Mouse (Mus musculus) hindbrain, embryonic 16.5 days (tissue): Measurements from ENCODE around the gene Myt1l. TPM values are rescaled to one million over a fixed set of nuclear protein-coding genes. Genes with fewer than 3 reads are reported as not detected.

Source experiments
- ATAC-seq: fragments of 200-750 bp; cut with Nextera tagmentation; 2 replicates; pipeline ENCODE4 v1.8.0; 2017; ENCODE audit warnings: moderate TSS enrichment, moderate library complexity
- H3K27ac ChIP-seq: fragments of 300-500 bp; sonication (generic); 2 replicates; pipeline ENCODE4 v1.5.1; 2014; ENCODE audit warnings: low read depth, mild to moderate bottlenecking, control low read depth, low read length, moderate library complexity
- H3K27me3 ChIP-seq: fragments of 300-500 bp; sonication (generic); replicated peaks from 2 replicates; pipeline ENCODE4 v1.6.1; 2014; ENCODE audit warnings: low read length; ENCODE audit not compliant: control insufficient read depth, insufficient read depth
- H3K36me3 ChIP-seq: fragments of 300-500 bp; sonication (generic); 2 replicates; pipeline ENCODE4 v1.6.1; 2014; ENCODE audit warnings: mild to moderate bottlenecking, low read length, moderate library complexity, mixed read lengths; ENCODE audit not compliant: control insufficient read depth, insufficient read depth
- H3K4me1 ChIP-seq: fragments of 300-500 bp; sonication (generic); 2 replicates; pipeline ENCODE4 v1.6.1; 2014; ENCODE audit warnings: low read depth, low read length; ENCODE audit not compliant: control insufficient read depth, insufficient read depth
- H3K4me2 ChIP-seq: fragments of 300-500 bp; sonication (generic); 2 replicates; pipeline ENCODE4 v1.6.1; 2014; ENCODE audit warnings: mild to moderate bottlenecking, low read length, control low read depth, moderate library complexity
- H3K4me3 ChIP-seq: fragments of 300-500 bp; sonication (generic); 2 replicates; pipeline ENCODE4 v1.5.1; 2014; ENCODE audit warnings: mild to moderate bottlenecking, low read length, control low read depth, moderate library complexity
- H3K9ac ChIP-seq: fragments of 300-500 bp; sonication (generic); 2 replicates; pipeline ENCODE4 v1.6.1; 2014; ENCODE audit warnings: low read depth, mild to moderate bottlenecking, control low read depth, low read length, moderate library complexity
- H3K9me3 ChIP-seq: fragments of 300-500 bp; sonication (generic); 2 replicates; pipeline ENCODE4 v1.6.1; 2014; ENCODE audit warnings: mild to moderate bottlenecking, low read length, moderate library complexity; ENCODE audit not compliant: control insufficient read depth
- WGBS: fragments of 180-500 bp; shearing (Covaris S2); extraction: QIAGEN DNeasy Blood & Tissue Kit; methylation state at CpG from one replicate; pipeline ENCODE4 v1.1.7; 2014; 5-methylcytosine and 5-hydroxymethylcytosine counted together
- polyA plus RNA-seq: library from polyadenylated mRNA; unstranded; fragments of >200 nt; fragmentation: Nextera tagmentation; extraction: Ambion mirVana; gene quantifications from 2 replicates; pipeline ENCODE4 v1.2.1, GENCODE M21; 2015

The Myt1l gene
- polyA plus RNA-seq, 1 experiment from 2014 or later: 236 TPM

GRCm38 (mm10) chr12:29868295-29868694 lies 340.1 kb downstream of the Myt1l start:
- WGBS: 35% methylated on average over 4 of the region's 4 CpGs
- Histone ChIP-seq H3K36me3 (no peaks in the 10 kb centered on the region), H3K9ac (no peak overlapping the region), H3K9me3 (no peaks in the 10 kb centered on the region), H3K27ac (0 out of 2 replicates have a peak overlapping the region, but pooled peaks have one; percentile 9), H3K27me3 (no peaks in the 10 kb centered on the region), H3K4me1 (peaks cover 23% of the 10 kb centered on the region), H3K4me2 (no peak overlapping the region), H3K4me3 (no peak overlapping the region)
- ATAC-seq: peak; percentile 15; the same call in 1 of the 2 replicates

DNA sequence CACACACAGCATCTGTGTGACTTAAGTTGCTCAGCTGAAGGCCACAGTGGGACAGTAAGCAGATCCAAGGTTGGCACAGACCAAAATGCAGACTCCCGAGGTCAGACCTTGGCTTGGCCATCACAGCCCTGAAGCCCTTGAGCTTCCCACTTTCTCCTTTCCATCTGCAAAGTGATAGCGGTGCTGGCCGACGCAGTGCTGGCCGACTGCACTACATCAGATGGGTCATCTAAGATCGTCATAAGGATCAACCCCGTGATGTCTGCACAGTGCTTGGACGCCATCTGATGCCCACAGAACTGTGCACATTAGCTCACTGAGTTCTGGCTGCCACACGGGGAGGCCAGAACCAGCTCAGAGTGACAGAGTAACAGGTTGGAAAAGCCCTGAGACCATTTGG lies 340.6 kb downstream of the Myt1l start:
- Histone ChIP-seq H3K36me3 (no peaks in the 10 kb centered on the region), H3K4me1 (peaks cover 23% of the 10 kb centered on the region), H3K27ac (0 out of 2 replicates have a peak overlapping the region, but pooled peaks have one; percentile 12), H3K9ac (no peak overlapping the region), H3K27me3 (no peaks in the 10 kb centered on the region), H3K9me3 (no peaks in the 10 kb centered on the region), H3K4me2 (no peak overlapping the region), H3K4me3 (no peak overlapping the region)
- 80% methylated on average over 9 of the region's 9 CpGs for WGBS
- ATAC-seq: no peak

DNA sequence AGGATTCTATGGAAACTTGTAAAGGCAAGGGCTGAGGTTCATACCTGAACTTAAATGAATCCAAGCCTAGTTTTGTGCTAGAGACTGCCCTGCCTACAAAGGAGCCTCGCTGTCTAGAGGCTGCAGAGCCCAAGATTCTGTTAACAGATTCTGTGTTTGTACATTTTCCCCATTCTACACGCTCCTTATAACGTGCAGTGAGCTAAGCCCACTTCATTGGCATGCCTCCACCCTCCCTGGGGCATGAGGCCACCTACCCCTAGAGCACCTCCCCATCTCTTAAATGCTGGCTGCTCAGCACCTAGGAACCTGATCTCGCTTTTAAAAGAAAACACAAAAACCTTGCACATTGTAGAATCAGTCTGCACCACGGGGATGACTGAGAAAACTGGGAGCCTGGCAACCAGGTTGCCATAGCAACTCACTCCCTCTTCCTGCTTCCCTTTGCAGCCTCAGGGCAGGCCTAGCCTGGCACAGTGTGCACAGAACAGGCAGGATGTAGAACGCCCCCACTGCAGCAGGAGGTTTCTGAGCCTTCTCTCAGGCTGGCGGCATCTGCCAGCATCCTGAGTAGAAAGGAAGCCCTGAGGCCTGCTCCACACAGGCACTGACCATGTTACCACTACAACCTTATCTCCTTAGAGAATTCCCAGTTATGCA lies 344.1 kb downstream of the Myt1l start:
- H3K4me1 ChIP-seq: peaks cover 23% of the 10 kb centered on the region
- H3K27ac ChIP-seq: peak overlapping the region; percentile 94
- no peaks in the 10 kb centered on the region for H3K36me3 ChIP-seq
- ATAC-seq: peak; percentile 98
- peak overlapping the region; percentile 57 for H3K9ac ChIP-seq
- no peaks in the 10 kb centered on the region for H3K27me3 ChIP-seq
- no peaks in the 10 kb centered on the region for H3K9me3 ChIP-seq
- H3K4me3 ChIP-seq: no peak overlapping the region
- H3K4me2 ChIP-seq: peak overlapping the region; percentile 27
- 7% methylated on average over 7 of the region's 7 CpGs for WGBS

GRCm38 (mm10) chr12:29873281-29873772 lies 345.1 kb downstream of the Myt1l start:
- Histone ChIP-seq H3K9me3 (no peaks in the 10 kb centered on the region), H3K4me3 (no peak overlapping the region), H3K27ac (peak overlapping the region; percentile 94), H3K4me2 (no peak overlapping the region), H3K4me1 (peaks cover 21% of the 10 kb centered on the region), H3K36me3 (no peaks in the 10 kb centered on the region), H3K27me3 (no peaks in the 10 kb centered on the region), H3K9ac (no peak overlapping the region)
- ATAC-seq: no peak
- 69% methylated on average over 1 of the region's 1 CpGs for WGBS

DNA sequence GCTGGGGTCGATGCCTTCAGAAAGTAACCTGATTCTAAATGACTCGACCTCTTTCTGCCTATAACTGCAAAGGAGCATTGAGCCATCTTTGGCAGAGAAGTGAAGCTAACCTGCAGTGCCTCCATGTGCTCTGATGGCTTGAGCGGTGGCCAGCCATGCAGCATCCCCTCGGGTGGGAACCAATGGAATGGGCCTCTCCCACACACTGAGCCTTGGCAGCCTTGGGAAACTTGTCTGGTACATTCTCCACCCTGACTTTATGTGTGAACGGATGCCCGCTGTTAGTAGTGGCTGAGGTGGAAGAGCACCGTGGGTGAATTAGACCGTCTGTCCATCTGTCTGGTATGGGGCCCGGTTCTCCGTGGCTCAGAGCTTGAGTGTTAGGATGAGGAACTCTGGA lies 349.8 kb downstream of the Myt1l start:
- no peak for ATAC-seq
- H3K27me3 ChIP-seq: no peaks in the 10 kb centered on the region
- no peaks in the 10 kb centered on the region for H3K9me3 ChIP-seq
- H3K4me3 ChIP-seq: no peak overlapping the region
- H3K9ac ChIP-seq: no peak overlapping the region
- H3K27ac ChIP-seq: no peak overlapping the region
- no peak overlapping the region for H3K4me2 ChIP-seq
- H3K36me3 ChIP-seq: no peaks in the 10 kb centered on the region
- peaks cover 11% of the 10 kb centered on the region for H3K4me1 ChIP-seq
- WGBS: 83% methylated on average over 10 of the region's 10 CpGs

- H3K4me1 ChIP-seq: peaks cover 24% of the 10 kb centered on the region
- peak overlapping the region; percentile 49; the same call in 1 of the 2 replicates for H3K9ac ChIP-seq
- no peak overlapping the region for H3K4me3 ChIP-seq
- peaks cover 7% of the 10 kb centered on the region for H3K36me3 ChIP-seq
- no peaks in the 10 kb centered on the region for H3K9me3 ChIP-seq
- H3K27ac ChIP-seq: peak overlapping the region; percentile 82
- 0 out of 2 replicates have a peak overlapping the region, but pooled peaks have one; percentile 0 for H3K4me2 ChIP-seq
- no peaks in the 10 kb centered on the region for H3K27me3 ChIP-seq
- ATAC-seq: peak; percentile 91
- 6% methylated on average over 9 of the region's 9 CpGs for WGBS
Measured at GRCm38 (mm10) chr12:29882871-29883617, 354.9 kb downstream of the Myt1l start.

- no peak overlapping the region for H3K9ac ChIP-seq
- H3K4me1 ChIP-seq: peaks cover 24% of the 10 kb centered on the region
- no peak overlapping the region for H3K4me2 ChIP-seq
- H3K36me3 ChIP-seq: peaks cover 9% of the 10 kb centered on the region
- H3K27ac ChIP-seq: peak overlapping the region; percentile 73
- H3K27me3 ChIP-seq: no peaks in the 10 kb centered on the region
- WGBS: 66% methylated on average over 5 of the region's 5 CpGs
- H3K9me3 ChIP-seq: no peaks in the 10 kb centered on the region
- no peak overlapping the region for H3K4me3 ChIP-seq
- ATAC-seq: 0 out of 2 replicates have a peak, but pooled peaks have one; percentile 34
Measured at GRCm38 (mm10) chr12:29884376-29884775, 356.2 kb downstream of the Myt1l start.

DNA sequence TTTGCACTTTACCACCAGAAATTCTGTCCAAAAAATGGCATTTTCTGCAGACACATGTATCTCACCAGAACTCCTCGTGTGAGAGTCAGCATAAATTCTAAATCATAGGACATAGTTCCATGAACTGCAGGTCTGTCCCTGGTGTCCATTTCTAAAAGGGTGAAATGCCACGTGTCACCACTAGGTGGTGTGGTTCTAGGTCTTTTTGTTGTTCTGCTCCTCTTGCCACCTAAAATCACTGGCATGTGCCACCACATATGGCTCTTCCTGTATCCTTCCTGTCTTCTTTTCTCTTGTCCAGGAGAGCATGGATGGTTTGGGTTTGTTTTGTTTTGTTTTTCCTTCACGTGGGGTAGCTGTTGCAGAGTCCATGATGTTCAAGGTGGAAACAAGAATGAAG lies 366.5 kb downstream of the Myt1l start:
- H3K4me3 ChIP-seq: no peak overlapping the region
- no peak overlapping the region for H3K4me2 ChIP-seq
- no peaks in the 10 kb centered on the region for H3K27me3 ChIP-seq
- no peak overlapping the region for H3K27ac ChIP-seq
- no peak overlapping the region for H3K9ac ChIP-seq
- no peaks in the 10 kb centered on the region for H3K4me1 ChIP-seq
- no peak for ATAC-seq
- 15% methylated on average over 3 of the region's 3 CpGs for WGBS
- peaks cover 15% of the 10 kb centered on the region for H3K36me3 ChIP-seq
- H3K9me3 ChIP-seq: no peaks in the 10 kb centered on the region

GRCm38 (mm10) chr12:29897533-29898085 lies 369.4 kb downstream of the Myt1l start:
- H3K9ac ChIP-seq: no peak overlapping the region
- no peak overlapping the region for H3K4me3 ChIP-seq
- H3K27me3 ChIP-seq: no peaks in the 10 kb centered on the region
- peaks cover 13% of the 10 kb centered on the region for H3K36me3 ChIP-seq
- H3K4me2 ChIP-seq: no peak overlapping the region
- H3K27ac ChIP-seq: no peak overlapping the region
- WGBS: 65% methylated on average over 3 of the region's 3 CpGs
- ATAC-seq: peak; percentile 40
- no peaks in the 10 kb centered on the region for H3K9me3 ChIP-seq
- no peaks in the 10 kb centered on the region for H3K4me1 ChIP-seq
